Mouse (Mus musculus) frontal cortex, adult (tissue): ENCODE results near the gene Smok2b.
"Not testable (repeated sequence)": the region's sequence is repeated elsewhere in the genome, so short reads cannot be mapped to it uniquely, and the experiment has no call there.

Source experiments
- ATAC-seq: cut with Nextera tagmentation; 2 replicates; pipeline ENCODE4 v1.9.2; 2017; ENCODE audit warnings: mild to moderate bottlenecking, moderate library complexity, mixed read lengths; ENCODE audit not compliant: low TSS enrichment

Smok2b gene

DNA sequence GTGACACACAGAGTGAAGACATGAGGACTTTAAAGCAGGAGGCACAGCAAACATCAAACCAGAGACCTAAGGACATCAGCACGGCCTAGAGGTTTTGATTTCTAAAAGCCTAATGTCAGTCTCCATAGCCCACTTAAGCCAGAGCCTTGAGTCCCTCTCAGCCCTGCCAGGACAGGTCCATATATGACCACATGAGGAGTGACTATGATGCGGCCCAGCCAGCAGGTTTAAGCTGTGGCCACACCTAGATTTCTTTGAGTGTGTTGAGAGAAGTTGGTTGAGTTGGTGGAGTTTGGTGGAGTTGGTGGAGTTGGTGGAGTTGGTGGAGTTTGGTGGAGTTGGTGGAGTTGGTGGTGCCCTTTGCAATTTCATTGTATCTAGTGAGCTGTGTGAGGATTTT is at the start of gene Smok2b:
Gene Smok2b, plus strand, starts transcription at position 301 of the 400 bp plus-strand sequence.
- ATAC-seq, result not testable (repeated sequence)

GRCm38 (mm10) chr17:13180491-13180890 is 49.6 kb upstream of the Smok2b start:
- ATAC-seq, result not testable (repeated sequence)

GRCm38 (mm10) chr17:13182712-13183111 is 47.3 kb upstream of the Smok2b start:
- not testable (repeated sequence) for ATAC-seq

GRCm38 (mm10) chr17:13184514-13184913 is 45.5 kb upstream of the Smok2b start:
- ATAC-seq, result not testable (repeated sequence)

DNA sequence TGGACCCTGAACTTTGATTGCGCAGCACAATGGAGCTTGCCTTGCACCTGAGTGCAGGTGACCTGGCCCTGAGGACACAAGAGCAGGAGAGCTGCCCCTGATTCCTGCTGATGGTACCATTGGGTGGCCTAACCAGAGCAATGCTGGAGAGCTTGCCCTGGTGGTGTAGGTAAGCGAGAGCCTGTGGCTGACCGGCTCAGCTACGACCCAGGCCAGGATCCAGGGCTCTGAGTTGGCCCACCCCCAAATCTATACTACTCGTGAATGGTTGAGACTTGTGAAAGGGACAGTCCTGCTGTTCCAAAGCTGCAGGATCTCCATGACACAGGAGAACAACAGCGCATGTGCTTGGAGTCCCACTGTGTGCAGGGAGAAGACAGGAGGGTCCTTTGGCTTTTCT is 43.5 kb upstream of the Smok2b start:
- not testable (repeated sequence) for ATAC-seq

GRCm38 (mm10) chr17:13187621-13188020 is 42.4 kb upstream of the Smok2b start:
- ATAC-seq, result peak; percentile 20; the same call in 1 of the 2 replicates

GRCm38 (mm10) chr17:13188846-13189245 is 41.2 kb upstream of the Smok2b start:
- ATAC-seq, result not testable (repeated sequence)

GRCm38 (mm10) chr17:13190836-13191583 is 39.0 kb upstream of the Smok2b start:
- not testable (repeated sequence) for ATAC-seq

DNA sequence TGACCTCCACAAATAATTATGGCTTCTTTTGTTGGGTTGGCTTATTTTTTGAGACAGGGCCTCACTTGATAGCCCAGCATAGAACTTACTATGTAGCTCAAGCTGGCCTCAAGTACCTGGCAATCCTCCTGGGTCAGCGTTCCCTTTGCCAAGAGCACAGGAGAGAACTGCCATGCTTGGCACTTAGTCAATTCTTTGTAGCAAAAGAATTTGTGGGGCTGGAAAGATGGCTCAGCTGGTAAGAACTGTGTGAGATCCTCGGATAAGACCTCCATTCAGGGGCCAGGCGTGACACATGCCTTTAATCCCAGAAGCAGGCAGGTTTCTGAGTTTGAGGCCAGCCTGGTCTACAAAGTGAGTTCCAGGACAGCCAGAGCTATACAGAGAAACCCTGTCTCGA is 33.6 kb upstream of the Smok2b start:
- ATAC-seq, result not testable (repeated sequence)

DNA sequence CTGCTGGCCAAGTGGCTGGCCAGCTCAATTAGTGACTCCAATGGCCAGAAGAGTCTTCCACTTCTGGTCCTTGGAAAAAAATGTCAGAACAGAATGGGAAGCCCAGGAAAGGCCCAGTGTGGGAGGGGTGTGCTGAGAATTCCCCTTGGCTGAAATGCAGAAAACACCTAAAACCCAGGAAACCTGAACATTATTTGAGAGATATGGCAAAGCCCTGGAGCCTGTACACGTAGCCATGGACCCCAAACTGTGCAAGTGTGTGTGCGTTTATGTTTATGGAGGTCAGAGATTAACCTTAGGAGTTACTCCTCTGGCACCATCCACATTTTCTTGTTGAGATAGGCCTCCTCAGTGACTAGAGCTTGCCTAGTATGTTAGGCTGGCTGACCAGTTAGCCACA is 31.2 kb upstream of the Smok2b start:
- ATAC-seq, result not testable (repeated sequence)

- peak; percentile 34; the same call in 1 of the 2 replicates for ATAC-seq
Observed at GRCm38 (mm10) chr17:13199880-13200409, 30.1 kb upstream of the Smok2b start.

DNA sequence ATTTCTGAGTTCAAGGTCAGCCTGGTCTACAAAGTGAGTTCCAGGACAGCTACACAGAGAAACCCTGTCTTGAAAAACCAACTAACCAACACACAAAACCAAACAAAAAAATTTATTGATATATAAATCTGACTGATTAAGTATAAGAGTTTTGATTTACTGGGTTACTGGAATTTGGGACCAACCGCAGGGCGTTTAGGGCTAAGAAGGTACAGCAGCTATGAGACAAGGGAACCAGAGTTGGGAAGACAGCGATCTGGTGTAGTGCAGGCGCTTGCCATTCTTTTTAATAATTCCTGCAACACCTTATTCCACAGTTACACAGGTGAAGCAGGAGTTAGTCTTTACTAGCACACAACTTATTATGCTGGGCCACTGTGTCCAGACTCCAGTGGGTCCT is 28.5 kb upstream of the Smok2b start:
- ATAC-seq, result not testable (repeated sequence)

- not testable (repeated sequence) for ATAC-seq
Observed at GRCm38 (mm10) chr17:13202453-13203107, 27.5 kb upstream of the Smok2b start.

- not testable (repeated sequence) for ATAC-seq
Observed at GRCm38 (mm10) chr17:13205247-13205646, 24.8 kb upstream of the Smok2b start.

DNA sequence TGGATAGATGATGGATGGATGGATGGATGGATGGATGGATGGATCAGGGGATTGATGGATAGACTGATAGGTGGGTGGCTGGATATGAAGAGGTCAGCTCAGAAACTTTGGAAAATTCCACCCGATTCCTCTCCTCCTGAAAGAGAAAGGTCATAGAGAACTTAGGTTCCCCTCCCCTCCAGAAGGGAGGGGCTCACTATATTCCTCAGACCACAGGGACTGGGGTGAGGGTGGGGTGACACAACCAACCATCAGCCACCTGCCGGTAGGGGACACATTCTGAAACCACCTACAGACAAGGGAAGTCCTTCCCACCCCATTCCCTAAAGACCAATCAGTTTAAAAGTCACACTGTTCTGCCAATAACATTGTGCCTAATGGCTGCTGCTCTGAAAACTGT is 23.6 kb upstream of the Smok2b start:
- ATAC-seq, result no peak

DNA sequence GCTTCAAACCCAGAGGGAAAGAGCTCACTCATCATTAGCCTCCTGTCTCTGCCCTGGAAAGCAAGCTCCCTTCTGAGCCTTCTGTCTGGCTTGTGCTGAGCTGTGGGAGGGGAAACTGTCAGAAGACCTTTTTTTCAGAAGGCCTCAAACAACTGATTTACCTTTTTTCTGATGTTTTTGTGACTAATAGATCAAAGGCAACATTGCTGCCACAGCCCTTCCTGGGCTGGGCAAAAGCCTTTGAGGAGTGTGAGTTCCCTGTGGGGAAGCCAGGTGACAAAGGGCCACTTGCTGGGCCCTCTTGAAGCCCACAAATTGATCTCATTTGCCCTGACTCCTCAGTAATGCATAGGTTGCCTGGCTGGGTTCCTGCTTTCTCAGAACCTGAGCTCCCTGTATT is 21.6 kb upstream of the Smok2b start:
- ATAC-seq, result not testable (repeated sequence)

GRCm38 (mm10) chr17:13212136-13212850 is 17.8 kb upstream of the Smok2b start:
- no peak for ATAC-seq

- no peak for ATAC-seq
Observed at GRCm38 (mm10) chr17:13214169-13214568, 15.9 kb upstream of the Smok2b start.

DNA sequence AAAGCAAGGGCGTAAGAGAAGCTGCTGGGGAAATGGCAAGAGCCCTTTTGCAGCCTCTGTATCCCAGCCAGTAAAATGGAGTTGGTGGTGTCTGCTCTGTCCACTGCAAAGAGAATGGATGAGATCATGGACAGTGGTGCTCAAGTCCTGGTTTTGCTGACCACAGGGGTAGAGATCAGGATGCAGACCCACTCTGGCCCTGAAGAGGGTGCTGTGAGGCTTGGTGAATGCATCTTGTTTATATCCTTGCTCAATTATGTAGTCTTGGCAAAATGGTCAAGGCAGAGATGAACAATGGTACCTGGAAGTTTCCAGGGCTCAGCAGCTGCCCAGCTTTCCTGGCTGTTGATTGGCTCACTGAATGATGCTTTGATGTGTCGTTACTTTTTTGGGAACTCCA is 14.5 kb upstream of the Smok2b start:
- no peak for ATAC-seq

- no peak for ATAC-seq
Observed at GRCm38 (mm10) chr17:13220888-13221287, 9.2 kb upstream of the Smok2b start, which contains the start of gene Smok2a. TSS of gene Smok2a (plus strand) at chr17:13221188.

DNA sequence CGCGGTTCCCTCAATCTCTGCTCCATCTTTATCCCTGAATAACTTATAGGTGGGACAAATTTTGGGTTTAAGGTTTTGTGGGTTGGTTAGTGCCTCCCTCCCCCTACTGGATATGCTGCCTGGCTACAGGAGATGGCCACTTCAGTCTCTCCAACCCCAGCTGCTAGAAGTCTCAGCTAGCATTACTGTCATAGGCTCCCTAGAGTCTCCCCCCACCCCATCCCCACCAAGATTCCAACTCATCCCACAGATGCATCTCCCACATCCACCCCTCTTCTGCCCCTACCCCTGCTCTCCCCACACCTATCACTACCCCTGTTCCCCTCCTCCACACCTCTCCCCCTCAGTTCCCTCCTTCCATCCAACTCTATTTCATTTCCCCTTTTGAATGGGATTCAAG is 8.1 kb upstream of the Smok2b start:
- not testable (repeated sequence) for ATAC-seq

DNA sequence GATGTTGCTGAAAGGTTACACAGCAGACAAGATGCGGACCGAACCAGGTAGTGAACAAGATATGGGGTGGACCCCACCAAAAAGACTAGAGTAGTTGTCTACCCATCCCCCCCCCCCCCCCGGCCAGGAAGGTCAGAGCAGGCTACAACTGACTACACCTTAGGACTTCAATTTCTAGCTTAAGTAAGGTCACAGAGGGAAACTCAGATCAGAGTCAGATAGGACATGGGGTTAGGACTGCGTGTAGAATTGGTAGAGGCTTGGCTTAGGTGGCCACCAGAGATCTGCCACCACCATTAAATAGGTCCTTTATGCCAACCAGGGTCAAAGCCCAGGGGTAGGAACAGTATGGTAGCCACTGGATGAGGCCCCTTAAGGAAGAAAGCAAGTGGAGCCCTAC is 9.4 kb downstream of the Smok2b start:
- ATAC-seq, result not testable (repeated sequence)
